Mouse (Mus musculus): ENCODE data around the gene Pin1rt1.

- TF ChIP-seq POLR2A (IDR thresholded peaks at IDR 0.05; ENCODE audit: low read depth, low read length) (no peak), RCOR1 (conservative IDR thresholded peaks at IDR 0.05; ENCODE audit: low read depth, low read length) (no peak), ZMIZ1 (IDR thresholded peaks at IDR 0.05; ENCODE audit: low read depth, low read length) (no peak), NRF1 (IDR thresholded peaks at IDR 0.05; ENCODE audit: low read depth, low read length) (no peak), GABPA (IDR thresholded peaks at IDR 0.05; ENCODE audit: insufficient replicate concordance, low read depth, low read length) (no peak), BHLHE40 (IDR thresholded peaks at IDR 0.05; ENCODE audit: low read depth, low read length) (no peak), ELF1 (IDR thresholded peaks at IDR 0.05; ENCODE audit: low read depth, low read length) (no peak), USF2 (conservative IDR thresholded peaks at IDR 0.05; ENCODE audit: low read depth, low read length) (no peak), CTCF (conservative IDR thresholded peaks at IDR 0.05 in 1 of 2, IDR thresholded peaks at IDR 0.05 in 1 of 2; ENCODE audit: low read depth in 2 of 2, low read length in 2 of 2) (no peak), ZC3H11A (IDR thresholded peaks at IDR 0.05; ENCODE audit: low read depth, low read length) (no peak), EP300 (IDR thresholded peaks at IDR 0.05; ENCODE audit: low read length) (no peak), JUN (IDR thresholded peaks at IDR 0.05; ENCODE audit: insufficient read depth, low read depth, low read length) (no peak), CHD2 (IDR thresholded peaks at IDR 0.05; ENCODE audit: low read length) (no peak), POLR2AphosphoS2 (IDR thresholded peaks at IDR 0.05; ENCODE audit: low read depth, low read length) (no peak)
Measured at GRCm38 (mm10) chr2:104688321-104688720, 27.9 kb downstream of the Pin1rt1 start.

Data from CH12.LX (cell line).